Mouse (Mus musculus) erythroblast, adult 5-6 weeks (primary cell): ENCODE measurements at regions not wholly inside any gene's neighbourhood (a gene's known extent, or its start where the extent isn't known, plus 50 kb on each side); places are given as distances from the start of the nearest gene placed in this dataset.

Experiments
- ATAC-seq: replicated peaks from 2 replicates; pipeline ENCODE4 v1.8.0; 2016; ENCODE audit warnings: moderate number of reproducible peaks, mild to moderate bottlenecking, moderate TSS enrichment, inconsistent platforms; ENCODE audit not compliant: poor library complexity, low FRiP score, severe bottlenecking

- no peak for ATAC-seq
Measured at GRCm38 (mm10) chr9:63856065-63856736, 98.4 kb upstream of the Smad3 start.

DNA sequence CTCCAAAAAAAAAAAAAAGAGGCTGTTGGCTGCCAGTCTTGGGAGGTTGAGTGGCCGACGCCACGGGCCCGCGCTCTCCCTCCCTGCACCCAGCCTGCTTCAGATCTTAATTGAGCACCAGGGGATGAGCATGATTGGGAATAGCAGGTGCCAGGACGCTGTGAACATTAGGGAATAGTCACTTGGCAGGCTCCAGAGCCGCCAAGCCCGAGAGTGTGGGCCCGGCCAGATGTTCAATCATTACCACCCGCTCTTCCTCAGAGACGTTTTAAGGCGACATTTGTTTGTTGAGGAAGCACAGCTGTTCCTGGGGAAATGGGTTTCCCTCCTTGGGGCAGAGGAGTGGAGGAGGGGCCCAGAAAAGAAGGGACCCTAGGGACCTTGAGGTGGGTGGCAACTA lies 94.0 kb upstream of the Smad3 start:
- no peak for ATAC-seq

- no peak for ATAC-seq
Measured at GRCm38 (mm10) chr9:63850316-63850693, 92.5 kb upstream of the Smad3 start.

DNA sequence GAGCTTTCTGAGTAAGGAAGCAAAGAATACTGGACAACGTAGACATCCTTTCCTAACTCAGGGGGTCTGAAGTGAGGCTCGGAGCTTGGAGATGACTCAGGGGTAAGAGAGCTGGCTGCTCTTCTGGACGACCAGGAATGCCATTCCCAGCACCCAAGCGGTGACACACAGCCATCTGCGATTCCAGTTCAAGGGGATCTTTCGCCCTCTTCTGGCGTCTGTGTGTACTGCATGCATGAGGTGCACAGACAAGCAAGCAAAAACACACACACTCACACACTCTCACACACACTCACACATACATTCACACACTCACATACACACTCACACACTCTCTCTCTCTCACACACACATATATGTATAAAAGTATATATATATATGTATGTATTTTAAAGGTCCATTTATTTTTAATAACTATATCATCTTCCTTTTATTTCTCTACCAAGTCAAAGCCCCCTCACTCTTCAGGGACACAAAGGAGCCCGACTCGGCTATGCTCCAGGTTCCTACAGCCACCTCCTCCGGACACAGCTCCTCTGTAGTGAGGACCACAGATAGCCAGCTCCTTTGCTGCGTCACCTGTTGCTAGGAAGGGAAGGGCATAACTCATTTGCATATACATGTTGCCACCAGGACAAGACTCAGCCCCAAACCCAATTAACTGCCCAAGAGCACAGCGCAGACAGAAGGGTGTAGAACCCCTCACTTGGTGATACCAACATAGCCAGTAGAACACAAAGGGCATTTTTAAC lies 91.9 kb upstream of the Smad3 start:
- no peak for ATAC-seq

DNA sequence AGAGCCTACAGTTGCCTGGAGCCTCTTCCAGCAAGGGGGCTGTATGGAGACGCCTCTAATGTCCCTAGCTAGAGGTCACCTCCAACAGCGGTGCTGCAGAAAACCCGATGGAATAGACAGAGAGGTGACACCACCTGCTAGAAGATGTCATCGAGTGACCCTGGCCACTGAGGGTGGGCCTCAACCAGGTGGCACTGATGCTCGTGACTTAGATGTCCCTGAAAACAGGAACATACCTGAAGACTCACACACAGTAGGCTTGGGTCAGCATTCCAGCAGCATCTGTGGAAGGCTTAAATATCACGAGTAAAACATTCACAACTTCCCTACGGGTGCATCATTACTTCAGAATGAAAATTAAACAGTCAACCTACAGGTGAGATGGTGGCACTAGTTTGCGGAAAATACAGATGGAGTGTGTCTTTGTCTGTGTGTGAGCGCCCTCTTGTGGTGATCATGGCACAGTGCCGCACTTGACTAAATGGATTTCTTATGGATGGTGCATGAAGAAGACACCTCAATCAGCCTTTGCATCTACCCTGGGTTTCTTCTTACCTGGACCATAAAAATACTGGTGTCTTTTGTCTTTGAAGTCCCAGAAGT lies 86.2 kb upstream of the Smad3 start:
- peak; percentile 67 for ATAC-seq

DNA sequence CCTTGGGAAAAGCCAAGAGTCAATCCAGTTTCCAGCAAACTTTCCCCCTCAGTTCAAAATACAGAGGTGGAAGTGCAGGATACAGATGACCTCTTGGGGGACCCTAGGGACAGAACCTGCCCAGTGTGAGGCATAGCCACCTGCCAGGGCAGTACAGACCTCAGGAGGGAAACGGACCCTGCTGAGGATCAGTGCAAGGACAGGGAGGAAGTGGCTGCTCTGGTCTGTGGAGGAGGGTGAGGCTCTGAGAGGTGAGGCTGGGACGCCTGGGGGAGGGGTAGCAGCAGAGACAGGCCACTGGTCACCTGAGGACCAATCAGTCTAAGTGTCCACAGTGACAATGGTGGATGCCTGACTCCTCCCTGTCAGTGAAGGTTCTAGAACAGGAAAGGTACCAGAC lies 85.6 kb upstream of the Smad3 start:
- no peak for ATAC-seq

DNA sequence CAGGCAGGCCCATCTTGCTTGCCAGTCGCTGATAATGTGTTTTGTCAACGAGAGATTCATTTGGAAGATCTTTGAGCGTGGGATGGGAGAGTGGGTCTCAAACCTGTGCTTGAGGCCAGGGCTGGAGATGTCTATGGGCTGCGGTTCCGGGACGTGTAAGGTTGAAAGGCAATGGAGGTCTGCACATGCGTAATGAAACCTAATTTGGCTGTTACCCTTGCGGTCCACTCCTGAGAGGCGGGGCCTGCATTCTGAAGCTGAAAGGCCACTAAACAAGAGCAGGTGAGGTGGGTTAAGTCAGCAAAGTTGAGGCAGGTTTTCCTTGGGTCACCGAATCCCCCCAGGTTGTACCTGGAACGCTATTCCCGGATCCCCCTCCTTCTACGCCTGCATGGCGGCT lies 83.3 kb upstream of the Smad3 start:
- ATAC-seq, result no peak

- ATAC-seq, result no peak
Measured at GRCm38 (mm10) chr9:63838996-63839772, 81.4 kb upstream of the Smad3 start.

- ATAC-seq, result no peak
Measured at GRCm38 (mm10) chr9:63837552-63837951, 79.8 kb upstream of the Smad3 start.

GRCm38 (mm10) chr9:63836565-63837284 lies 78.9 kb upstream of the Smad3 start:
- ATAC-seq, result no peak

- ATAC-seq, result no peak
Measured at GRCm38 (mm10) chr9:63836036-63836435, 78.2 kb upstream of the Smad3 start.

DNA sequence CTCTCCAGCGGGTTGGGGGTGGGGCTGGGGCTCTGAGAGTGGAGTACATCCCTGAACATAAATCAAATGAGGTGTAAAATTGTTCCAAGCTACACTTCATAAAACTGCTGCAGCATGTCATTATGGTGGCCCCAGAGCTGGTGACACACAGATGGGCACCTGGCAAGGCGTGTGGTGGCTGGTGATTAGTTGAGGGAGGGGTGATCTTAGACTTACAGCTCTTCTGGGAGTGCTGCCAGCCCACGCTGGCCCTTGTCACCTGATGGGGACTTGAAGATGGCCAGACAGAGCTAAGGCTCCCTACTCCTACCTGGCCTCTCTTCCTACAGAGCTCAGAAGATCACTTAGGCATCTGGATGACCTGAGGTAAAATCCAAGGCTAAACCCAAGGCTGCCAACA lies 76.6 kb upstream of the Smad3 start:
- no peak for ATAC-seq

DNA sequence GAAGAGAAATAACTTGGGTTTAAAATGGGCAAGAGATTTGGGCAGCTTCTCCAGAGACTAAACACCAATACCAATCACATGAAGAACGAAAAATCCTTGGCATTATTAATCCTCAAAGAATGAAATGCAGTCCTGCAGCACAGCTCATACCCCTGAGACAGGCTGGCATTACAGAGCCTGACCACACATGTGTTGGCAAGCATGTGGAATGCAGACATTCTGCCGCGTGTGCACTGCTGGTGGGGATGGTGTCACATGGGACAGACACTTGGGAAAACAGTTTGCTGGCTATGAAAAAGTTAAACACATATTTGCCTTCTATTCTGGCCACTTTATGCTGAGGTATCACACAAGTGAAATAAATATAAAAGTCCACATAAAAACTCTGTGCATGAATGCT lies 60.4 kb upstream of the Smad3 start:
- no peak for ATAC-seq

- ATAC-seq, result no peak
Measured at GRCm38 (mm10) chr9:63816540-63816939, 58.7 kb upstream of the Smad3 start.

- ATAC-seq, result no peak
Measured at GRCm38 (mm10) chr9:63809901-63810587, 52.2 kb upstream of the Smad3 start.
